Mouse (Mus musculus): Measurements from ENCODE around the gene Fubp1. TPM values are rescaled to one million over a fixed set of nuclear protein-coding genes. Genes with fewer than 3 reads are reported as not detected.

Gene Fubp1
- total and polyA plus RNA-seq, 3 experiments, result 196 to 202 TPM; not detected in 1

DNA sequence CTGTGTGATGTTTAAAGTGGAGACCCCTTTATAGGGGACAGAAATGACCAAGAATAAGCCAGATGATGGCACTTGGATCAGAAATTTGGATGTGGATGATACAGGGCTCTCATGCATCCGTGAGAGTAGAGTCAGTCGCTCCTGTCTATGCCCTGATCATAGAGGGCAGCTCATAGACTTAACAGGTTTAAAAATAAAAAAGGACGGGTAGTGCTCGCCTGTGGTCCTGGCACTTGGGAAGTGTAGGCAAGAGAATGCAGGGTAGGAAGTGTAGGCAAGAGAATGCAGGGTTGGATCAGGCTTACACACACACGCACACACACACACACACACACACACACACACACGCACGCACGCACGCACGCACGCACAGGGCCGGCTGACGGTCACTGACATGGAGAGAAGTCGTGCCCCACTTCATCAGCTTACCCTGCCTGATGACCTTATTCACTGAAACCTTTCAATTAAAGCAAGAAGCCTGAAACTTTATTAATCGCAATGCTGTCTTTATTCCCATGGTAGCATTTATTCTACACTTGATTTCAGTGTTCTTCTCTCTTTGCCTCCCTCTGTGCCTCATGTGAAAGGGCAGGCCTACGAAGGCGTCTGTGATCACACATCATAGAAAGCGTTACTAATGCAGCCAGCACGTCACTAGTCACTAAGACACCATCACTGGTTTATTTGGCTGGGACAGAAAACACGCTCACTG, 62.9 kb downstream of the Fubp1 start:
- no peak overlapping the region for H3K4me3 ChIP-seq (ENCODE audit: control insufficient read depth in 1 of 2, insufficient read depth in 1 of 2, low read depth in 2 of 2, low read length in 2 of 2)
- H3K27ac ChIP-seq (ENCODE audit: control insufficient read depth, low read depth, low read length), result no peak overlapping the region
- H3K9me3 ChIP-seq (replicated peaks; ENCODE audit: insufficient read depth, low read length), result no peaks in the 10 kb centered on the region
- H3K79me2 ChIP-seq (ENCODE audit: control insufficient read depth, insufficient read depth, low read length, poor library complexity), result no peaks in the 10 kb centered on the region
- H3K27me3 ChIP-seq (ENCODE audit: control insufficient read depth in 1 of 2, insufficient read depth in 2 of 2, low read length in 2 of 2), result no peaks in the 10 kb centered on the region
- peaks cover 2 to 5% of the 10 kb centered on the region in 2 experiments; a peak in 2 of 4 replicates for H3K36me3 ChIP-seq (ENCODE audit: control insufficient read depth in 1 of 2, insufficient read depth in 2 of 2, low read length in 2 of 2)
- TF ChIP-seq SMC3 (IDR thresholded peaks at IDR 0.05; ENCODE audit: low read depth, low read length) (no peak), TAL1 (IDR thresholded peaks at IDR 0.05; ENCODE audit: low read length) (no peak), MYC (IDR thresholded peaks at IDR 0.05; ENCODE audit: low read depth, low read length) (no peak), MAZ (IDR thresholded peaks at IDR 0.05; ENCODE audit: low read depth, low read length) (no peak), GATA1 (IDR thresholded peaks at IDR 0.05; ENCODE audit: low read depth, low read length) (no peak), POLR2AphosphoS2 (IDR thresholded peaks at IDR 0.05; ENCODE audit: low read length) (no peak), SIN3A (IDR thresholded peaks at IDR 0.05; ENCODE audit: low read length) (no peak), USF1 (IDR thresholded peaks at IDR 0.05; ENCODE audit: low read depth, low read length) (no peak), USF2 (IDR thresholded peaks at IDR 0.05; ENCODE audit: borderline replicate concordance in 1 of 2, insufficient read depth in 1 of 2, low read depth in 1 of 2, low read length in 2 of 2) (no peak), UBTF (IDR thresholded peaks at IDR 0.05; ENCODE audit: borderline replicate concordance, insufficient read depth, low read depth, low read length) (no peak), MYB (IDR thresholded peaks at IDR 0.05; ENCODE audit: low read depth, low read length) (no peak), E2F4 (IDR thresholded peaks at IDR 0.05; ENCODE audit: borderline replicate concordance, low read depth, low read length) (no peak), HCFC1 (IDR thresholded peaks at IDR 0.05; ENCODE audit: low read depth, low read length) (no peak), POLR2AphosphoS5 (IDR thresholded peaks at IDR 0.05; ENCODE audit: borderline replicate concordance, low read depth, low read length) (no peak)
- DNase-seq (ENCODE audit: low read depth, low spot score), result no peak
- peaks cover 0 to 3% of the 10 kb centered on the region in 2 experiments; a peak in 1 of 4 replicates for H3K4me1 ChIP-seq (ENCODE audit: control insufficient read depth in 1 of 2, insufficient read depth in 2 of 2, low read length in 2 of 2)
- H3K9ac ChIP-seq (ENCODE audit: control insufficient read depth, low read depth, low read length, poor library complexity, severe bottlenecking), result no peak overlapping the region

DNA sequence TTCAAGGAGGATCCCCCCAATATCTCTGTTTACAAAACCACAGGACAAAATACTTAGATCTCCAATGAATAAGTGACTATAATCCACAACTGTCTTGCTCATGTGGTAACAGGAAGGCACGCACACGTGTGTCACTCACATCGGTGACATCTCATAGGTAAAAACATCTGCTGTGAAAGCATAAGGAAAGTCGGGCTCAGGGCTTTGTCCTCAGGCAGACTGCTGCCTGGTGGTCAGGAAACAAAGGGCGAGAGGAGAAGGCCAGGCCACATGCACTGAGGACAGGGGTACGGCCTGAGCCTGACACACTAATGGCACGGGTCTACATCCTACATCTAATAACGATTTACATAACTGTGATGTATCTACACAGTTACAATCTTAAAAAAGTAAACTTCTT, 64.8 kb downstream of the Fubp1 start:
- H3K9ac ChIP-seq (ENCODE audit: control insufficient read depth, low read depth, low read length, poor library complexity, severe bottlenecking), result no peak overlapping the region
- H3K4me1 ChIP-seq (ENCODE audit: control insufficient read depth in 1 of 2, insufficient read depth in 2 of 2, low read length in 2 of 2), result peaks cover 0 to 3% of the 10 kb centered on the region in 2 experiments; a peak in 1 of 4 replicates
- no peak overlapping the region for H3K27ac ChIP-seq (ENCODE audit: control insufficient read depth, low read depth, low read length)
- no peaks in the 10 kb centered on the region for H3K9me3 ChIP-seq (replicated peaks; ENCODE audit: insufficient read depth, low read length)
- H3K27me3 ChIP-seq (ENCODE audit: control insufficient read depth in 1 of 2, insufficient read depth in 2 of 2, low read length in 2 of 2), result no peaks in the 10 kb centered on the region
- DNase-seq (ENCODE audit: low read depth, low spot score), result no peak
- H3K36me3 ChIP-seq (ENCODE audit: control insufficient read depth in 1 of 2, insufficient read depth in 2 of 2, low read length in 2 of 2), result peaks cover 2 to 5% of the 10 kb centered on the region in 2 experiments; a peak in 2 of 4 replicates
- H3K79me2 ChIP-seq (ENCODE audit: control insufficient read depth, insufficient read depth, low read length, poor library complexity), result no peaks in the 10 kb centered on the region
- TF ChIP-seq MYB (IDR thresholded peaks at IDR 0.05; ENCODE audit: low read depth, low read length) (no peak), MEF2A (IDR thresholded peaks at IDR 0.05; ENCODE audit: extremely low read depth, insufficient replicate concordance, low read depth, low read length, poor library complexity, severe bottlenecking) (no peak), NELFE (IDR thresholded peaks at IDR 0.05; ENCODE audit: low read depth, low read length) (no peak), ZKSCAN1 (IDR thresholded peaks at IDR 0.05; ENCODE audit: low read depth, low read length) (no peak), RAD21 (IDR thresholded peaks at IDR 0.05; ENCODE audit: low read depth, low read length) (no peak), JUND (IDR thresholded peaks at IDR 0.05; ENCODE audit: low read depth, low read length) (no peak), POLR2AphosphoS5 (IDR thresholded peaks at IDR 0.05; ENCODE audit: borderline replicate concordance, low read depth, low read length) (no peak), UBTF (IDR thresholded peaks at IDR 0.05; ENCODE audit: borderline replicate concordance, insufficient read depth, low read depth, low read length) (no peak)
- no peak overlapping the region for H3K4me3 ChIP-seq (ENCODE audit: control insufficient read depth in 1 of 2, insufficient read depth in 1 of 2, low read depth in 2 of 2, low read length in 2 of 2)

Measured in MEL (cell line).